Mouse (Mus musculus) spleen, adult 2 months (tissue): ENCODE measurements around the gene Fga. TPM values are rescaled to one million over a fixed set of nuclear protein-coding genes. Genes with fewer than 3 reads are reported as not detected.

ENCODE experiments used
- DNase-seq, 2 experiments: peaks; one replicate each; pipeline versions ENCODE4 v3.0.0 to v3.0.0-alpha.2; 2012 to 2021; ENCODE audit warnings: low spot score in 2 of 2, low read depth in 1 of 2
- H3K27ac ChIP-seq: fragments of 200-500 bp; 2 replicates; pipeline ENCODE4 v1.5.1; 2012; ENCODE audit warnings: low read length, inconsistent platforms; ENCODE audit not compliant: insufficient read depth
- H3K27me3 ChIP-seq: fragments of 200-500 bp; 2 replicates; pipeline ENCODE4 v1.6.1; 2012; ENCODE audit warnings: mild to moderate bottlenecking, moderate library complexity, low read length, inconsistent platforms; ENCODE audit not compliant: control insufficient read depth, insufficient read depth
- H3K36me3 ChIP-seq: fragments of 200-500 bp; 2 replicates; pipeline ENCODE4 v1.6.1; 2012; ENCODE audit warnings: mild to moderate bottlenecking, low read length, inconsistent platforms; ENCODE audit not compliant: control insufficient read depth, insufficient read depth
- H3K4me1 ChIP-seq: fragments of 200-500 bp; 2 replicates; pipeline ENCODE4 v1.6.1; 2011; ENCODE audit warnings: inconsistent platforms; ENCODE audit not compliant: control insufficient read depth, insufficient read depth, insufficient read length
- H3K4me3 ChIP-seq: fragments of 200-500 bp; 2 replicates; pipeline ENCODE4 v1.5.1; 2011; ENCODE audit warnings: mild to moderate bottlenecking, inconsistent platforms; ENCODE audit not compliant: insufficient read depth, insufficient read length; ENCODE audit errors: extremely low read depth
- CTCF ChIP-seq: fragments of 200-500 bp; IDR thresholded peaks from 2 replicates; pipeline ENCODE4 v1.5.1; 2011; ENCODE audit warnings: mild to moderate bottlenecking, inconsistent platforms; ENCODE audit not compliant: insufficient read depth, insufficient read length, insufficient replicate concordance; ENCODE audit errors: extremely low read depth
- POLR2A ChIP-seq: fragments of 200-500 bp; IDR thresholded peaks from 2 replicates; pipeline ENCODE4 v1.6.1; 2011; ENCODE audit warnings: low read depth, low read length, inconsistent platforms
- WGBS: fragments of 180-500 bp; shearing (Covaris S2); methylation state at CpG from one replicate; pipeline ENCODE4 v1.1.7; 2018; 5-methylcytosine and 5-hydroxymethylcytosine counted together
- polyA plus RNA-seq: library from polyadenylated mRNA; depleted of rRNA; stranded (reverse); fragments of >200 nt; gene quantifications from 2 replicates; pipeline ENCODE4 v1.2.3, GENCODE M21; 2012; rRNA removed

The Fga gene
- polyA plus RNA-seq, 1 experiment: 0.05 TPM

DNA sequence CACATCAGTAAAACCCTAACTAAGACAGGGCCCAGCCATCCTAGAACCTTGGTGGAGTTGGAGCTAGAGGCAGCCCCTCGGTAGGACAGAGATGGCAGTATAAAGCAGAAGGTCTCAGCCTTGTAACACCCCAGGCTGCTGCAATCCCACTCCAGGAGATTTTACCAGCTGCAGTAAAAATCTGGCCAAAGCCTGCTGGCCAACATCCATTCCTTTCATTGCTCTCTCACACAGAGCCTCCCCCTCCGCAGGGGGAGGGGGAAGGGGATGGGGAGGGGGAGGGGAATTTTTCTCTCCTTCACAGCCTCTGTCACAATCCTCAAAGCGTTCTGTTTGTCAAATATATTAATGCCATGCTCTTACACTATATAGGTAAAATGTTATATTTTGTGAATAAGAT, 50.7 kb downstream of the Fga start:
- WGBS: 65% methylated on average over 3 of the region's 3 CpGs

DNA sequence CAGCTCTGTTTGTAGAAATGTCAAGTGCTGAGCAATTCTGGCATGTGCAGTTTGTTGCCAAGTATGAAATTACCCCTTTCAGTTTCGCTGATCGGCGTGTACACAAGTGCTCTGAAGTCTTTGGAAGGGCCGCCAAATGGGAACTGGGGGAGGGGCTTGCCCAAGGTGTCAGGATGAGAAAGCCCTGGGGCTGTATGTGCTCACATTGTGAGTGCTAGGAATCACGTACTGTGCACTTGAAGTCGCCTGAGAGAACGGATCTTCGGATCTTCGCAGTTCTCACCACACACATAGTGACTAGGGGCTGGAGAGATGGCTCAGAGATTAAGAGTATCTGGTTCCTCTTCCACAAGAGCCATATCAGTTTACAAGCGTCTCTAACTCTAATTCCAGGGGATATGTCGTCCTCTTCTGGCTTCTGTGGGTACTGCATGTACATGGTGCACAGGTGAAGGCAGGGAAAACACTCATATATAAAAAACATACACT, 54.7 kb downstream of the Fga start:
- H3K27ac ChIP-seq: no peak overlapping the region
- 4% methylated on average over 11 of the region's 11 CpGs for WGBS
- DNase-seq: peak; percentile 38 to 53
- no peaks in the 10 kb centered on the region for H3K4me1 ChIP-seq
- peak overlapping the region; percentile 25; the same call in 1 of the 2 replicates for H3K4me3 ChIP-seq
- TF ChIP-seq POLR2A: no peak
- peak; percentile 23; the same call in 1 of the 2 replicates for TF ChIP-seq CTCF
- H3K27me3 ChIP-seq: no peaks in the 10 kb centered on the region
- H3K36me3 ChIP-seq: no peaks in the 10 kb centered on the region

More for the DNA sequence above, 50.7 kb downstream of the Fga start:
- TF ChIP-seq POLR2A: no peak
- TF ChIP-seq CTCF: no peak
- DNase-seq: no peak
- Histone ChIP-seq H3K4me3 (no peak overlapping the region), H3K36me3 (peaks cover 2% of the 10 kb centered on the region; the same call in 1 of the 2 replicates), H3K27me3 (no peaks in the 10 kb centered on the region), H3K27ac (no peak overlapping the region), H3K4me1 (no peaks in the 10 kb centered on the region)

Other genes starting within 250 kb of the Fga start
- 0.07 and 0.08 TPM in 2 replicates for gene Rbm46, start 149.6 kb upstream of the Fga start, polyA plus RNA-seq
- 0.84 and 1.4 TPM in 2 replicates for gene Lrat, start 122.1 kb upstream of the Fga start, polyA plus RNA-seq
- 0.06 TPM in 2 replicates for gene Fgg, start 18.4 kb upstream of the Fga start, polyA plus RNA-seq
- gene Fgb, start 23.8 kb downstream of the Fga start, polyA plus RNA-seq: 0.02 TPM in 1 of 2 replicates, not detected in the other
- 21.1 and 25.1 TPM in 2 replicates for gene Plrg1, start 29.4 kb downstream of the Fga start, polyA plus RNA-seq
- 0.05 and 0.08 TPM in 2 replicates for gene Dchs2, start 101.9 kb downstream of the Fga start, polyA plus RNA-seq